Mouse (Mus musculus) myocyte (in vitro differentiated cells): ENCODE data around the gene Pknox2. TPM values are rescaled to one million over a fixed set of nuclear protein-coding genes. Genes with fewer than 3 reads are reported as not detected.
A peak's percentile ranks its signal among the peaks of the same experiment; 100 is the strongest.

Source experiments
- H3K27me3 ChIP-seq: one replicate; pipeline ENCODE4 v1.6.1; 2011; ENCODE audit not compliant: control insufficient read depth, insufficient read depth, insufficient read length
- H3K36me3 ChIP-seq: one replicate; pipeline ENCODE4 v1.6.1; 2011; ENCODE audit not compliant: control insufficient read depth, insufficient read depth
- H3K4me2 ChIP-seq: one replicate; pipeline ENCODE4 v1.6.1; 2011; ENCODE audit warnings: low read depth, control low read depth
- H3K4me3 ChIP-seq: one replicate; pipeline ENCODE4 v1.5.1; 2011; ENCODE audit warnings: mild to moderate bottlenecking, control low read depth, moderate library complexity
- H3K79me2 ChIP-seq: one replicate; pipeline ENCODE4 v1.6.1; 2011; ENCODE audit not compliant: control insufficient read depth, insufficient read depth
- H3ac ChIP-seq: one replicate; pipeline ENCODE4 v1.6.1; 2011; ENCODE audit not compliant: control insufficient read depth, insufficient read length
- CEBPB ChIP-seq: IDR thresholded peaks from 2 replicates; pipeline ENCODE4 v1.6.1; 2011; ENCODE audit warnings: mild to moderate bottlenecking, moderate library complexity; ENCODE audit not compliant: poor library complexity, insufficient read depth, severe bottlenecking
- E2F4 ChIP-seq: IDR thresholded peaks from one replicate; pipeline ENCODE4 v1.6.1; 2011; ENCODE audit warnings: mild to moderate bottlenecking, control low read depth, moderate library complexity; ENCODE audit not compliant: insufficient read depth
- MAX ChIP-seq: IDR thresholded peaks from one replicate; pipeline ENCODE4 v1.6.1; 2011; ENCODE audit warnings: low read depth, mild to moderate bottlenecking, control low read depth
- MYOD1 ChIP-seq, 3 experiments: IDR thresholded peaks; one replicate each; pipeline ENCODE4 v1.6.1; 2011; ENCODE audit warnings: control low read depth in 2 of 3, low read depth in 2 of 3, mild to moderate bottlenecking in 2 of 3, moderate library complexity in 1 of 3; ENCODE audit not compliant: insufficient read length in 2 of 3, control insufficient read depth in 1 of 3
- MYOG ChIP-seq, 3 experiments: IDR thresholded peaks; one replicate each; pipeline ENCODE4 v1.6.1; 2011; ENCODE audit warnings: control low read depth in 2 of 3, low read depth in 2 of 3, mild to moderate bottlenecking in 2 of 3; ENCODE audit not compliant: insufficient read length in 2 of 3, control insufficient read depth in 1 of 3, insufficient read depth in 1 of 3
- POLR2A ChIP-seq: IDR thresholded peaks from one replicate; pipeline ENCODE4 v1.6.1; 2011; ENCODE audit warnings: low read depth, mild to moderate bottlenecking, control low read depth, moderate library complexity; ENCODE audit not compliant: insufficient read length
- POLR2AphosphoS2 ChIP-seq: IDR thresholded peaks from one replicate; pipeline ENCODE4 v1.6.1; 2011; ENCODE audit warnings: low read depth, control low read depth; ENCODE audit not compliant: insufficient read length
- REST ChIP-seq: IDR thresholded peaks from one replicate; pipeline ENCODE4 v1.6.1; 2011; ENCODE audit warnings: mild to moderate bottlenecking, control low read depth, moderate library complexity; ENCODE audit not compliant: insufficient read depth, insufficient read length
- SRF ChIP-seq: IDR thresholded peaks from one replicate; pipeline ENCODE4 v1.6.1; 2011; ENCODE audit warnings: low read depth; ENCODE audit not compliant: control insufficient read depth, insufficient read length
- TCF12 ChIP-seq: IDR thresholded peaks from one replicate; pipeline ENCODE4 v1.6.1; 2011; ENCODE audit warnings: mild to moderate bottlenecking, control low read depth; ENCODE audit not compliant: poor library complexity, insufficient read depth, severe bottlenecking
- TCF3 ChIP-seq: IDR thresholded peaks from one replicate; pipeline ENCODE4 v1.6.1; 2011; ENCODE audit warnings: low read depth, control low read depth; ENCODE audit not compliant: insufficient read length
- USF1 ChIP-seq: IDR thresholded peaks from one replicate; pipeline ENCODE4 v1.6.1; 2011; ENCODE audit warnings: low read depth, mild to moderate bottlenecking, control low read depth, moderate library complexity
- polyA plus RNA-seq: library from polyadenylated mRNA; unstranded; fragments of >200 nt; fragmentation: generic; extraction: Trizol; gene quantifications from one replicate; pipeline ENCODE4 v1.2.1, GENCODE M21; 2012; ENCODE audit warnings: missing spikeins

Pknox2 gene
- polyA plus RNA-seq, 1 experiment, result 20.4 TPM

- Histone ChIP-seq H3ac (no peak overlapping the region), H3K4me3 (no peak overlapping the region), H3K36me3 (no peaks in the 10 kb centered on the region), H3K79me2 (no peaks in the 10 kb centered on the region), H3K27me3 (no peaks in the 10 kb centered on the region), H3K4me2 (no peak overlapping the region)
- TF ChIP-seq REST (no peak), SRF (no peak), CEBPB (no peak), MYOG (IDR thresholded peaks at IDR 0.05; ENCODE audit: control insufficient read depth in 1 of 3, insufficient read depth in 1 of 3, insufficient read length in 2 of 3, low read depth in 2 of 3) (no peak), POLR2A (no peak), E2F4 (no peak), POLR2AphosphoS2 (no peak), TCF12 (no peak)
Measured at GRCm38 (mm10) chr9:37038859-37039258, 108.3 kb downstream of the Pknox2 start.

- Histone ChIP-seq H3K36me3 (no peaks in the 10 kb centered on the region), H3K79me2 (no peaks in the 10 kb centered on the region), H3K27me3 (no peaks in the 10 kb centered on the region), H3K4me3 (no peak overlapping the region), H3ac (no peak overlapping the region), H3K4me2 (no peak overlapping the region)
- TF ChIP-seq E2F4 (no peak), TCF12 (no peak), MYOG (IDR thresholded peaks at IDR 0.05; ENCODE audit: control insufficient read depth in 1 of 3, insufficient read depth in 1 of 3, insufficient read length in 2 of 3, low read depth in 2 of 3) (no peak), TCF3 (no peak), SRF (no peak), CEBPB (no peak), POLR2A (no peak), USF1 (no peak), POLR2AphosphoS2 (no peak), MYOD1 (IDR thresholded peaks at IDR 0.05; ENCODE audit: control insufficient read depth in 1 of 3, insufficient read length in 2 of 3, low read depth in 2 of 3) (no peak), REST (no peak), MAX (no peak)
Measured at GRCm38 (mm10) chr9:37038445-37038844, 108.8 kb downstream of the Pknox2 start.

- H3K4me3 ChIP-seq, result no peak overlapping the region
- H3K36me3 ChIP-seq, result no peaks in the 10 kb centered on the region
- TF ChIP-seq CEBPB (peak; percentile 75), REST (no peak)
- no peaks in the 10 kb centered on the region for H3K79me2 ChIP-seq
- H3K27me3 ChIP-seq, result no peaks in the 10 kb centered on the region
- H3ac ChIP-seq, result no peak overlapping the region
- no peak overlapping the region for H3K4me2 ChIP-seq
Measured at GRCm38 (mm10) chr9:37037405-37037804, 109.8 kb downstream of the Pknox2 start.

- Histone ChIP-seq H3K36me3 (no peaks in the 10 kb centered on the region), H3K4me2 (no peak overlapping the region), H3K27me3 (no peaks in the 10 kb centered on the region), H3K4me3 (no peak overlapping the region), H3ac (no peak overlapping the region), H3K79me2 (no peaks in the 10 kb centered on the region)
- no peak for TF ChIP-seq MAX
- TF ChIP-seq CEBPB, result no peak
- no peak for TF ChIP-seq SRF
- no peak for TF ChIP-seq POLR2A
- TF ChIP-seq MYOD1 (IDR thresholded peaks at IDR 0.05; ENCODE audit: control insufficient read depth in 1 of 3, insufficient read length in 2 of 3, low read depth in 2 of 3), result no peak
- no peak for TF ChIP-seq E2F4
- TF ChIP-seq POLR2AphosphoS2, result no peak
- TF ChIP-seq USF1, result no peak
- TF ChIP-seq TCF12, result no peak
- TF ChIP-seq REST, result no peak
- TF ChIP-seq TCF3, result no peak
- TF ChIP-seq MYOG (IDR thresholded peaks at IDR 0.05; ENCODE audit: control insufficient read depth in 1 of 3, insufficient read depth in 1 of 3, insufficient read length in 2 of 3, low read depth in 2 of 3), result no peak
Measured at GRCm38 (mm10) chr9:37035248-37035647, 112.0 kb downstream of the Pknox2 start.

- no peaks in the 10 kb centered on the region for H3K36me3 ChIP-seq
- no peak overlapping the region for H3ac ChIP-seq
- H3K4me3 ChIP-seq, result no peak overlapping the region
- no peaks in the 10 kb centered on the region for H3K27me3 ChIP-seq
- no peak for TF ChIP-seq REST
- no peak for TF ChIP-seq SRF
- no peak for TF ChIP-seq TCF3
- TF ChIP-seq CEBPB, result no peak
- TF ChIP-seq MAX, result no peak
- no peak for TF ChIP-seq MYOD1 (IDR thresholded peaks at IDR 0.05; ENCODE audit: control insufficient read depth in 1 of 3, insufficient read length in 2 of 3, low read depth in 2 of 3)
- H3K4me2 ChIP-seq, result no peak overlapping the region
- H3K79me2 ChIP-seq, result no peaks in the 10 kb centered on the region
Measured at GRCm38 (mm10) chr9:37034316-37034715, 112.9 kb downstream of the Pknox2 start.
